Mouse (Mus musculus) mature B cell (primary cell): Measurements from ENCODE around the gene D430042O09Rik.

Experiments
- in situ Hi-C: fragments of 300-500 bp; cut with MboI; formaldehyde crosslinking; loops from 2 replicates; pipeline ENCODE4 v1.14.3; 2019

The D430042O09Rik gene

GRCm38 (mm10) chr7:125740521-125740920 lies 32.8 kb downstream of the D430042O09Rik start:
- in situ Hi-C loops = no loop called here

- in situ Hi-C loops = no loop called here
Measured at GRCm38 (mm10) chr7:125741271-125741703, 33.6 kb downstream of the D430042O09Rik start.

- in situ Hi-C loops = no loop called here
Measured at GRCm38 (mm10) chr7:125744774-125745173, 37.1 kb downstream of the D430042O09Rik start.

- in situ Hi-C loops = no loop called here
Measured at GRCm38 (mm10) chr7:125746621-125747315, 39.1 kb downstream of the D430042O09Rik start.

GRCm38 (mm10) chr7:125747316-125747690 lies 39.6 kb downstream of the D430042O09Rik start:
- in situ Hi-C loops = no loop called here

GRCm38 (mm10) chr7:125748186-125748585 lies 40.5 kb downstream of the D430042O09Rik start:
- in situ Hi-C loops = no loop called here

GRCm38 (mm10) chr7:125752699-125753325 lies 45.1 kb downstream of the D430042O09Rik start:
- in situ Hi-C loops = no loop called here

- in situ Hi-C loops = no loop called here
Measured at GRCm38 (mm10) chr7:125753326-125753715, 45.6 kb downstream of the D430042O09Rik start.

- in situ Hi-C loops = no loop called here
Measured at GRCm38 (mm10) chr7:125756806-125757205, 49.1 kb downstream of the D430042O09Rik start.

- in situ Hi-C loops = no loop called here
Measured at GRCm38 (mm10) chr7:125757896-125758623, 50.4 kb downstream of the D430042O09Rik start.

- in situ Hi-C loops = no loop called here
Measured at GRCm38 (mm10) chr7:125762289-125762688, 54.6 kb downstream of the D430042O09Rik start.

GRCm38 (mm10) chr7:125762883-125763830 lies 55.5 kb downstream of the D430042O09Rik start:
- in situ Hi-C loops = no loop called here

GRCm38 (mm10) chr7:125764373-125764772 lies 56.7 kb downstream of the D430042O09Rik start:
- in situ Hi-C loops = no loop called here

GRCm38 (mm10) chr7:125766976-125767831 lies 59.5 kb downstream of the D430042O09Rik start:
- in situ Hi-C loops = no loop called here

GRCm38 (mm10) chr7:125772961-125773571 lies 65.4 kb downstream of the D430042O09Rik start:
- in situ Hi-C loops = no loop called here

- in situ Hi-C loops = no loop called here
Measured at GRCm38 (mm10) chr7:125783206-125783605, 75.5 kb downstream of the D430042O09Rik start.

- in situ Hi-C loops = no loop called here
Measured at GRCm38 (mm10) chr7:125786105-125786504, 78.4 kb downstream of the D430042O09Rik start.

- in situ Hi-C loops = no loop called here
Measured at GRCm38 (mm10) chr7:125787046-125787445, 79.4 kb downstream of the D430042O09Rik start.

GRCm38 (mm10) chr7:125790039-125790438 lies 82.4 kb downstream of the D430042O09Rik start:
- in situ Hi-C loops = no loop called here

- in situ Hi-C loops = no loop called here
Measured at GRCm38 (mm10) chr7:125806571-125806970, 98.9 kb downstream of the D430042O09Rik start.
